In the genomic region with DNA sequence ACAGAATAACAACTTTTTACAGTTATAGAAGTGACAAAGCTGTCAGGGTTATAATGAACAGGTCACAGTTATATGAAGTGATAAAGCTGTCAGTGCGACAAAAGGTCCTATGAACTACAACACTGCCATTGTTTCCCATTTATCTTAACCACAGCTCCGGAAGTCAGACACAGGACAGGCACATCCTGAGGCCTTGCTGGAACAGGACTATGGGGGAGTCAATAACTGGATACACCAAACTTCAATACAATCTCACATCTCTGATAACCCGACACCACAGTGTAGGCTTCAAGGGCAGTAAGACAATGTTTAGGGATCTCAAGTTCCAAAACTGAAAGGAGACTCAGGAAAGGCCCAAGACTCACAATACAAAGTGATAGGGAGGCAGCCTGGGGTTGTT, we compare ENCODE assay signal across 17 mouse cellular contexts. TPM values are rescaled to one million over a fixed set of nuclear protein-coding genes. Genes with fewer than 3 reads are reported as not detected.
DNase-seq lines count a peak whose midpoint lies in the region; ATAC-seq and TF ChIP-seq lines count a peak whose summit lies in the region.
"Had no signal": no experiment of that assay in that cellular context is flagged by ENCODE, and none has a peak within 500 bp of the region (broad histone marks: within the 10 kb centered on the region; RNA-seq: fewer than 3 reads in every experiment).

No protein-coding gene starts in this region.

- no peaks in the 10 kb centered on the region for H3K27me3 ChIP-seq in heart, adult 2 months (ENCODE audit: control insufficient read depth, insufficient read depth, low read length)
- no peaks in the 10 kb centered on the region for H3K27me3 ChIP-seq in liver, embryonic 12.5 days (replicated peaks)
- H3K27me3 ChIP-seq in intestine, embryonic 15.5 days (replicated peaks) = no peaks in the 10 kb centered on the region
- H3K27me3 ChIP-seq in stomach, embryonic 16.5 days (ENCODE audit: control insufficient read depth, insufficient read depth, low read length) = no peaks in the 10 kb centered on the region
- no peaks in the 10 kb centered on the region for H3K27me3 ChIP-seq in hindbrain, embryonic 13.5 days
- H3K27me3 ChIP-seq: liver, embryonic 15.5 days; neural tube, embryonic 12.5 days had no signal

- WGBS in heart, adult 2 months = 50% methylated on average over 3 of the region's 3 CpGs
- 49% methylated on average over 3 of the region's 3 CpGs for WGBS in liver, embryonic 12.5 days (ENCODE audit: insufficient replicate concordance)
- WGBS in intestine, embryonic 15.5 days = 50% methylated on average over 3 of the region's 3 CpGs
- WGBS in stomach, embryonic 16.5 days = 63% methylated on average over 3 of the region's 3 CpGs
- WGBS in hindbrain, embryonic 13.5 days = 84% methylated on average over 3 of the region's 3 CpGs

- no peak for TF ChIP-seq POLR2A in heart, adult 2 months (IDR thresholded peaks at IDR 0.05; ENCODE audit: insufficient read depth, low read depth, low read length)

- intact Hi-C loops in heart, adult 2 months (cut with DNase I) = no loop called here
- intact Hi-C loops in heart, postnatal 10 days (cut with DNase I) = no loop called here

- peak; percentile 27; the same call in 1 of the 2 replicates for ATAC-seq in liver, embryonic 12.5 days
- no peak for ATAC-seq in intestine, embryonic 15.5 days
- no peak for ATAC-seq in stomach, embryonic 16.5 days (ENCODE audit: insufficient read depth, low FRiP score)
- no peak for ATAC-seq in hindbrain, embryonic 13.5 days (ENCODE audit: low FRiP score)
- ATAC-seq: forebrain, embryonic 16.5 days; hindbrain, embryonic 16.5 days; midbrain, embryonic 16.5 days had no signal

- DNase-seq in heart, adult 2 months = no peak
- no peak for DNase-seq in heart, postnatal 10 days
- no peak for DNase-seq in liver
- no peak for DNase-seq in adrenal gland, postnatal 10 days
- DNase-seq: adrenal gland, postnatal 25 days; cerebellum, postnatal 36 days; gastrocnemius, postnatal 25 days; spleen, adult 18-20 months had no signal

- no peak overlapping the region for H3K4me2 ChIP-seq in liver, embryonic 12.5 days
- H3K4me2 ChIP-seq in intestine, embryonic 15.5 days (replicated peaks) = no peak overlapping the region
- H3K4me2 ChIP-seq in stomach, embryonic 16.5 days (ENCODE audit: low read depth, low read length) = no peak overlapping the region
- H3K4me2 ChIP-seq in hindbrain, embryonic 13.5 days = no peak overlapping the region
- H3K4me2 ChIP-seq: liver, embryonic 15.5 days; neural tube, embryonic 12.5 days had no signal

- H3K36me3 ChIP-seq in heart, adult 2 months (ENCODE audit: control insufficient read depth, insufficient read depth, low read length) = peaks cover 18% of the 10 kb centered on the region
- no peaks in the 10 kb centered on the region for H3K36me3 ChIP-seq in liver, embryonic 12.5 days
- no peaks in the 10 kb centered on the region for H3K36me3 ChIP-seq in intestine, embryonic 15.5 days
- no peaks in the 10 kb centered on the region for H3K36me3 ChIP-seq in stomach, embryonic 16.5 days (ENCODE audit: control insufficient read depth, insufficient read depth, low read length)
- H3K36me3 ChIP-seq in hindbrain, embryonic 13.5 days = 0 out of 2 replicates have a peak, but pooled peaks cover 6% of the 10 kb centered on the region
- H3K36me3 ChIP-seq: liver, embryonic 15.5 days; neural tube, embryonic 12.5 days had no signal

- H3K4me3 ChIP-seq in heart, adult 2 months = no peak overlapping the region
- H3K4me3 ChIP-seq in liver, embryonic 12.5 days = no peak overlapping the region
- no peak overlapping the region for H3K4me3 ChIP-seq in intestine, embryonic 15.5 days (replicated peaks)
- H3K4me3 ChIP-seq in stomach, embryonic 16.5 days (replicated peaks; ENCODE audit: low read length) = no peak overlapping the region
- no peak overlapping the region for H3K4me3 ChIP-seq in hindbrain, embryonic 13.5 days
- H3K4me3 ChIP-seq: liver, embryonic 15.5 days; neural tube, embryonic 12.5 days had no signal

- no peak for TF ChIP-seq CTCF in heart, adult 2 months (IDR thresholded peaks at IDR 0.05)

- peaks cover 18% of the 10 kb centered on the region for H3K4me1 ChIP-seq in heart, adult 2 months (ENCODE audit: control insufficient read depth, insufficient read depth, low read length)
- peaks cover 15% of the 10 kb centered on the region for H3K4me1 ChIP-seq in liver, embryonic 12.5 days
- peaks cover 6% of the 10 kb centered on the region; the same call in 1 of the 2 replicates for H3K4me1 ChIP-seq in intestine, embryonic 15.5 days (replicated peaks)
- peaks cover 10% of the 10 kb centered on the region; the same call in 1 of the 2 replicates for H3K4me1 ChIP-seq in stomach, embryonic 16.5 days (ENCODE audit: control insufficient read depth, insufficient read depth, low read length)
- 0 out of 2 replicates have a peak, but pooled peaks cover under 1% of the 10 kb centered on the region for H3K4me1 ChIP-seq in hindbrain, embryonic 13.5 days (replicated peaks)
- H3K4me1 ChIP-seq: neural tube, embryonic 12.5 days had no signal

- no peak overlapping the region for H3K9ac ChIP-seq in heart, adult 2 months (ENCODE audit: low read depth, low read length)
- H3K9ac ChIP-seq in liver, embryonic 12.5 days = no peak overlapping the region
- no peak overlapping the region for H3K9ac ChIP-seq in intestine, embryonic 15.5 days
- H3K9ac ChIP-seq in stomach, embryonic 16.5 days (ENCODE audit: low read length) = no peak overlapping the region
- H3K9ac ChIP-seq in hindbrain, embryonic 13.5 days = no peak overlapping the region
- H3K9ac ChIP-seq: liver, embryonic 15.5 days; neural tube, embryonic 12.5 days had no signal

- TF ChIP-seq EP300 in heart, adult 2 months (IDR thresholded peaks at IDR 0.05; ENCODE audit: insufficient read depth, low read depth, low read length) = peak; percentile 88

- no peaks in the 10 kb centered on the region for H3K9me3 ChIP-seq in liver, embryonic 12.5 days (replicated peaks)
- H3K9me3 ChIP-seq in intestine, embryonic 15.5 days = no peaks in the 10 kb centered on the region
- no peaks in the 10 kb centered on the region for H3K9me3 ChIP-seq in stomach, embryonic 16.5 days (replicated peaks; ENCODE audit: control insufficient read depth, low read length)
- no peaks in the 10 kb centered on the region for H3K9me3 ChIP-seq in hindbrain, embryonic 13.5 days
- H3K9me3 ChIP-seq: liver, embryonic 15.5 days; neural tube, embryonic 12.5 days had no signal

- H3K79me2 ChIP-seq in heart, adult 2 months (replicated peaks; ENCODE audit: control insufficient read depth, insufficient read depth, low read length) = peaks cover 2% of the 10 kb centered on the region

- H3K27ac ChIP-seq in heart, adult 2 months = peak overlapping the region; percentile 61
- H3K27ac ChIP-seq in liver, embryonic 12.5 days = no peak overlapping the region
- peak overlapping the region; percentile 42 for H3K27ac ChIP-seq in intestine, embryonic 15.5 days
- 0 out of 2 replicates have a peak overlapping the region, but pooled peaks have one; percentile 30 for H3K27ac ChIP-seq in stomach, embryonic 16.5 days (ENCODE audit: low read length)
- H3K27ac ChIP-seq in hindbrain, embryonic 13.5 days = no peak overlapping the region
- H3K27ac ChIP-seq: liver, embryonic 15.5 days; neural tube, embryonic 12.5 days had no signal

RNA-seq across cellular contexts. Expression of a gene that starts 45.1 kb away (rescaled TPM):
- 10 to 100 TPM; 71.6 to 82.0 TPM for total RNA-seq in heart, adult 2 months (2021)
- polyA plus RNA-seq in heart, adult 2 months (2012; rRNA removed) = 84.4 and 113 TPM in 2 replicates
- 10 to 100 TPM; 70.5 to 78.3 TPM for total RNA-seq in heart, postnatal 10 days (2021)
- 2.2 and 3.1 TPM in 2 replicates for polyA plus RNA-seq in liver, embryonic 12.5 days (2016; fragmentation: Nextera tagmentation; extraction: Ambion mirVana)
- 3.4 and 4.0 TPM in 2 replicates for polyA plus RNA-seq in intestine, embryonic 15.5 days (2015; fragmentation: Nextera tagmentation; extraction: Ambion mirVana)
- polyA plus RNA-seq in stomach, embryonic 16.5 days (2015; fragmentation: Nextera tagmentation; extraction: Ambion mirVana) = 2.8 and 3.5 TPM in 2 replicates
- total RNA-seq in adrenal gland, postnatal 10 days (2021) = 10 to 100 TPM; 63.4 to 85.3 TPM
- 6.9 and 7.3 TPM in 2 replicates for polyA plus RNA-seq in hindbrain, embryonic 13.5 days (2015; fragmentation: Nextera tagmentation; extraction: Ambion mirVana)

Comparison
In these comparisons a context has a peak if more than half of its experiments do, and no peak if none do; other contexts are left out.
1. H3K27ac ChIP-seq: peak in heart, adult 2 months (single experiment), intestine, embryonic 15.5 days (single experiment) and stomach, embryonic 16.5 days (single experiment); none in liver, embryonic 12.5 days (single experiment) and hindbrain, embryonic 13.5 days (single experiment).
2. RNA of a gene that starts 45.1 kb away (polyA plus RNA-seq): 84.4 to 113 TPM in heart, adult 2 months; 6.9 to 7.3 TPM in hindbrain, embryonic 13.5 days, 3.4 to 4.0 TPM in intestine, embryonic 15.5 days, 2.8 to 3.5 TPM in stomach, embryonic 16.5 days and 2.2 to 3.1 TPM in liver, embryonic 12.5 days; every median in the first group is over 10 times any median in the second.